Mouse (Mus musculus): Measurements from ENCODE around the gene Ankrd11. TPM values are rescaled to one million over a fixed set of nuclear protein-coding genes. Genes with fewer than 3 reads are reported as not detected.

Gene Ankrd11
- total RNA-seq, 2 experiments from 2014 or later, result 145 to 177 TPM

GRCm38 (mm10) chr8:122935912-122936311, 106.2 kb downstream of the Ankrd11 start:
- intact Hi-C loops (cut with DNase I), result no loop called here
- no peak for DNase-seq (ENCODE audit: low spot score in 2 of 2)

GRCm38 (mm10) chr8:122935118-122935517, 107.0 kb downstream of the Ankrd11 start:
- no peak for DNase-seq (ENCODE audit: low spot score in 2 of 2)
- intact Hi-C loops (cut with DNase I), result no loop called here

GRCm38 (mm10) chr8:122933973-122934372, 108.1 kb downstream of the Ankrd11 start:
- intact Hi-C loops (cut with DNase I), result no loop called here
- DNase-seq (ENCODE audit: low spot score in 2 of 2), result no peak

- intact Hi-C loops (cut with DNase I), result no loop called here
- no peak for DNase-seq (ENCODE audit: low spot score in 2 of 2)
Measured at GRCm38 (mm10) chr8:122932561-122932959, 109.5 kb downstream of the Ankrd11 start.

- DNase-seq (ENCODE audit: low spot score in 2 of 2), result peak; percentile 80 to 82
- intact Hi-C loops (cut with DNase I), result no loop called here
Measured at GRCm38 (mm10) chr8:122931834-122932560, 110.1 kb downstream of the Ankrd11 start.

GRCm38 (mm10) chr8:122928631-122929224, 113.3 kb downstream of the Ankrd11 start:
- intact Hi-C loops (cut with DNase I), result no loop called here
- DNase-seq (ENCODE audit: low spot score in 2 of 2), result no peak

GRCm38 (mm10) chr8:122927841-122928240, 114.2 kb downstream of the Ankrd11 start:
- intact Hi-C loops (cut with DNase I), result no loop called here
- no peak for DNase-seq (ENCODE audit: low spot score in 2 of 2)

GRCm38 (mm10) chr8:122926782-122927181, 115.3 kb downstream of the Ankrd11 start:
- intact Hi-C loops (cut with DNase I), result no loop called here
- DNase-seq (ENCODE audit: low spot score in 2 of 2), result no peak

GRCm38 (mm10) chr8:122925939-122926722, 115.9 kb downstream of the Ankrd11 start:
- DNase-seq (ENCODE audit: low spot score in 2 of 2), result no peak
- intact Hi-C loops (cut with DNase I), result no loop called here

- intact Hi-C loops (cut with DNase I), result no loop called here
Measured at GRCm38 (mm10) chr8:122924091-122924490, 118.0 kb downstream of the Ankrd11 start.

GRCm38 (mm10) chr8:122923431-122924090, 118.5 kb downstream of the Ankrd11 start:
- intact Hi-C loops (cut with DNase I), result no loop called here
- no peak for DNase-seq (ENCODE audit: low spot score in 2 of 2)

More at GRCm38 (mm10) chr8:122924091-122924490, 118.0 kb downstream of the Ankrd11 start:
- DNase-seq (ENCODE audit: low spot score in 2 of 2), result no peak

- intact Hi-C loops (cut with DNase I), result no loop called here
Measured at GRCm38 (mm10) chr8:122922945-122923344, 119.1 kb downstream of the Ankrd11 start.

GRCm38 (mm10) chr8:122920890-122921289, 121.2 kb downstream of the Ankrd11 start:
- intact Hi-C loops (cut with DNase I), result no loop called here
- DNase-seq (ENCODE audit: low spot score in 2 of 2), result no peak

More at GRCm38 (mm10) chr8:122922945-122923344, 119.1 kb downstream of the Ankrd11 start:
- DNase-seq (ENCODE audit: low spot score in 2 of 2), result no peak

GRCm38 (mm10) chr8:122918438-122919107, 123.5 kb downstream of the Ankrd11 start:
- intact Hi-C loops (cut with DNase I), result no loop called here
- no peak for DNase-seq (ENCODE audit: low spot score in 2 of 2)

- intact Hi-C loops (cut with DNase I), result no loop called here
- no peak for DNase-seq (ENCODE audit: low spot score in 2 of 2)
Measured at GRCm38 (mm10) chr8:122917531-122918392, 124.3 kb downstream of the Ankrd11 start.

GRCm38 (mm10) chr8:122916766-122917165, 125.3 kb downstream of the Ankrd11 start:
- no peak for DNase-seq (ENCODE audit: low spot score in 2 of 2)
- intact Hi-C loops (cut with DNase I), result no loop called here

GRCm38 (mm10) chr8:122912871-122913270, 129.2 kb downstream of the Ankrd11 start:
- no peak for DNase-seq (ENCODE audit: low spot score in 2 of 2)
- intact Hi-C loops (cut with DNase I), result no loop called here

- intact Hi-C loops (cut with DNase I), result no loop called here
- DNase-seq (ENCODE audit: low spot score in 2 of 2), result no peak
Measured at GRCm38 (mm10) chr8:122912150-122912549, 129.9 kb downstream of the Ankrd11 start.

Measured in left cerebral cortex, postnatal 36 days (tissue).